Mouse (Mus musculus) activated CD4-positive, CD25-positive, alpha-beta regulatory T cell, adult 4 months (primary cell): Measurements from ENCODE around the gene Vps8. TPM values are rescaled to one million over a fixed set of nuclear protein-coding genes. Genes with fewer than 3 reads are reported as not detected.

ENCODE experiments used
- ATAC-seq: one replicate; pipeline ENCODE4 v1.8.0; 2017
- polyA plus RNA-seq, 2 experiments: library from polyadenylated mRNA; unstranded; fragments of 100-300 nt; shearing (Covaris generic); gene quantifications; one replicate each; pipeline ENCODE4 v1.2.1; 2017

The Vps8 gene
- polyA plus RNA-seq, 2 experiments from 2014 or later = 13.5 to 15.2 TPM

DNA sequence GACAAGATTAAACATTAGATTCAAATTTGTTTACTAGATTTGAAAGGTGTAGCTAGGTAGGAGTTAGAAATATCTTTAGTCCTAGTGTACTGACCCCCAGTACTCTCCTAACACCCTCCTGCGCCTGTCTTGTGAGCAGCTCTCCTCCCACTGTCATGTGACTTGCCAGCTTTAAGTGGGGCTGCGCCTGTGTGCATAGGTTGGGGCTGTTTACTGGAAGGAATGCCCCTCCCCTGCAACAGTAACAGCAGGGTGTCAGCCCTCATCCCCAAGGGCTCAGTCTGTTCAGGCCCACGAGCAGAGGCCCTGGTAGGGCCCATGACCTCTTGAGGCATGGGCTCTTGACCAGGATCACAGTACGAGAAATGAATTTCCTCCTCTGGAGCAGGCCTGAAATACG, 62.8 kb downstream of the Vps8 start:
- ATAC-seq = no peak

DNA sequence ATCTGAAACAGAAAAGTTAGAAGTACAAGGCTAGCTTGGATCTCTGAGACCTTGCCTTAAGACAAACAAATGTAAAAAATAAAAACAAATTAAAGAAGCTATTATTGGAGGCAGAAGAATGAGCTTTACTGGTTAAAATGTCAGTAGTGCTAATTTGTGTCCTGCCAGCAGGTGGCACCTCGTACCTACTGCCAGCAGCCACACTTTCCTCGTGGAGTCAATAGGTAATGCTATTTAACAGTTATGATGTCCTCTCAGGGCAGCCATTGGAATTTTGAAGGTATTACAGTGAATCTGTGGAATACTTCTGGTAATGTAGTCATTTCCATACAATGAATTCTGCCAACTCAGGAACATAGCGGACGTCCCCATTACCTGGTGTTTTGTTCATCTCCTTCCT, 65.5 kb downstream of the Vps8 start:
- peak; percentile 63 for ATAC-seq

DNA sequence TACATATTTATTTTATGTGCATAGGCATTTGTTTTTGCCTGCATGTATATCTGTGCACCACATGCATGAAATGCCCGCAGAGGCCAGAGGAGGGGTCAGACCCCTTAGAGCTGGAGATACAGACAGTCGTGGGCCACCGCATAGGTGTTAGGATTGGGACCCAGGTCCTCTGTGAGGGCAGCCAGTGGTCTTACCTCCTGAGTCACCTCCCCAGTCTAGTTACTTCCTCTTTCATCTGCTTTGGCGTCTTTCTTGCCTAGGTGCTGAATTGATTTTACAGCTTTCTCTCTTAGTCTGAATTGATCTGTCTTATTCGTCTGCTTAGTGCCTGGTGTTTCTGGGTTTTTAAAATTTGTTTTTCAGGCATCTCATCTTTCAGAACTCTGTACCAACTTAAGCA, 69.4 kb downstream of the Vps8 start:
- ATAC-seq = no peak

DNA sequence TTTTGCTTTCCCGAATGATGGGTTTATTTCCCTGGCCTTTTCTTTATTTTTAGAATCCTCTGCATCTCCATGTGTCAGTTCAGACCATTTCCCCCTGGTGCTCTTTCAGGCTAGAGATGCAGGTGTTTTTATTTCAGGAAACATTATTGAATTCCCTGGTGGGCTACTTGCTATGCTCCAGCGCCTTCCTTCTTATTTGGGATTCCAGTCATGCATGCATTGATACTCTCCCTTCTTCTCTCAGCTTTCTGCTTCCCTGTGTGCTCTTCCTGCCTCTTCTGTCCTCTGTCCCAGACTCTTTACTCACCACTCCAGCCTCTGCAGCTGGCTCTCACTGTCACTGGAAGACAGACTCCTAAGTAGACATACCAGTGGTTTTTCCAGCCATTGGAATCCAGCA, 70.0 kb downstream of the Vps8 start:
- ATAC-seq = no peak

DNA sequence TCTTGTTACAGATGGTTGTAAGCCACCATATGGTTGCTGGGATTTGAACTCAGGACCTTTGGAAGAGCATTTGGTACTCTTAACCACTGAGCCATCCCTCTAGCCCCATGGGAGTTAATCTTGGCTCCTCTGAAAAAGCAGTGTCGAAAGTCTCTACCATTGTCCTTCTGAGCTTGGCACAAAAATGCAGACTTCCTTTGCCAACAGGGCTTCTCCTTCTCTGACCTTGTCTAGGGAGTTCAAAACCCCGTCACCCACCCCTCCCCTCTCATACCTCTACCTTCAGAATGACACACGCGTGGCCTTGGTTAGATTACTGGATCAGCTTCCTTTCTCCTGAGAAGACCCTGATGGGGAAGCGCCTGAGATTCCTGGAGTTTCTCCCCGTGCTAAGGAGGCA, 71.8 kb downstream of the Vps8 start:
- ATAC-seq = no peak

DNA sequence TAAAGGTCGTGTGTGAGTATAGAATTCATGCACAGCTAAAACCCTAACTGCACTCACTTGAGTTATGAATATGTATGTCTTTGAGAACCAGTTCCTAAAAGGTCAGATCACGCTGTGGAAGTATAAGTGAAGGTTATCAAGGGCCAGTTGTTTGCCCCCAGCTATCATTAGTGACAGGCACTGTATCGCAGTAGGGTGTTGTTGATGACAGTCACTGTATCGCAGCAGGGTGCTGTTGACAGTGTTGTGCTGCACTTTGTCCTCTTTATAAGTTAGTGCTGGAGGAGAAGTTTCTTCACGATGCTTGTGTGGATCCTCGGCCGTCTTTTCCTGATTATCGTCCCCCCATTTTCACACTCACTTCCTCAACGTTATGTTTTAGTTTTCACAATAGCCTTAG, 73.9 kb downstream of the Vps8 start:
- no peak for ATAC-seq

DNA sequence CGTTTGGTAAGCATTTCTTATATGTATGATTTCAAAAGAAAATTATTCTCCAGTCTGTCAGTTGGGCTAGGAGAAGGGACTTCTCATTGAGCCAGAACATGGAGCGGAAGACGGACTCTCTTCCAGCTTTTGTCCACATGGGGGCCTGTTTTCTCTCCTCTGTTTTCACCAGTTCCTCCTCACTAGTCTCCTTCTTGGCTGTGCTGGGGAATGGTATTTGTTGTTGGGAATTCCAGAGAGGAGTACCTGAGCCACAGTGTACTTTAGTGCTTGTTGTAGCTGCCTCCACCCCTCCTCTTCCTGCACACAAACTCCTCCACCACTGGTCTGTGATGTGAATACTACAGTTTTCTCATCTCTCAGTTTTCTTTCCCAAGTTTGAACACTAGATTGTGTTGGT, 74.7 kb downstream of the Vps8 start:
- ATAC-seq = no peak

DNA sequence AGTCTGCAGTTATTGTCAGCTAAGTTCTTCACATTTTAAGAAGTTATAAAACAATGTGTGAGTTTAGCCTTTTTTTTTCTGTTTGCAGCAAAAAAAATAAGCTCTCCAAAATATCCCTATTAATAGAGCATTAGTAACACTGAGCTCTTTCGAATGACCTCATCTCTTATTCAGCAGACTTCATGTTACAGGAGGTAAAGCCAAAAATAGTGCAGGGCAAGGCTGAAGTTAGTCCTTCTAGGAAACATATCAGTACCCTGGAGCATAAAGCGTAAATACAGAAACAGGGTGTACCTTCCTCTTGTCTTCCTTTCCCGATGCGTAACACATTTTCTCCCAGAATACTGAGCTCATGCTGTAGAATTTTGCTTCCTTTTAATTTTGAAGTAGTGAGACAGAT, 76.1 kb downstream of the Vps8 start:
- no peak for ATAC-seq

DNA sequence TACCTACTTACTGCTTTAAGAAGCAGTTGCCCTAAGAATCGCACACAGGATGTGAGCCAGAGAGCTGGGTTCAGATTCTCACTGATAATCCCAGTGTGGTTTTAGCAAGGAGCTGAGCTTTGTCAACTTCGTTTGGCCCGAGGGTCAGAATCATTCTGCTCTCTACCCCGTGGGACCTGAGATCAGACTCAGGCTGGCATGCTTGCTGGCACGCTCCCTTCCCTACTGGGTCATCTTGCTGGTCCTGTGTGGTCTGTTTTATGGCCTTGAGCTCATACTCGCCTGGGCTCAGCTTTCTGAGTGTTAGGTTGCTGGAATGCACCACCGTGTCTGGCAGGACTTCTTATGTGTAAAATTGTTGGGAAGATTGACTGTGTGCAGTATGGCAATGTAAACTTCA, 76.7 kb downstream of the Vps8 start:
- ATAC-seq = no peak

DNA sequence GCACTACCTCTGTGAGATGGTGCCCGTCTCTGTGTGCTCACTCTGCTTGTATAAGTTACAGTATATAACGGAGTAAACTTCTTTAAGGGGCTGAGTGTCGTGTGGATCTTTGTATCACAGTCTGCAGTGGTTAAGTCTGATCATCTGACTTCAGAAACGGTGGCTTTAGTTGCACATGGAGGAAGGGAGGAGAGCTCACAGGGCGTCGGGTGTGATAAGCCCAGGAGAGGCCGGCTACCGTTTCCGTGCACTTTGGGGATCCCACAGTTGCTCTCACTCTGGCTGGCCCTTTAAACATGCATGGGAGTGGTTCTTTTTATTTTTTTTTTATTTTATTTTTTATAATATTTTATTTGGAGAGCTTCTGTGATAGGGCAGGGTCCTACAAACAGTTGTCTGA, 95.9 kb downstream of the Vps8 start:
- no peak for ATAC-seq

DNA sequence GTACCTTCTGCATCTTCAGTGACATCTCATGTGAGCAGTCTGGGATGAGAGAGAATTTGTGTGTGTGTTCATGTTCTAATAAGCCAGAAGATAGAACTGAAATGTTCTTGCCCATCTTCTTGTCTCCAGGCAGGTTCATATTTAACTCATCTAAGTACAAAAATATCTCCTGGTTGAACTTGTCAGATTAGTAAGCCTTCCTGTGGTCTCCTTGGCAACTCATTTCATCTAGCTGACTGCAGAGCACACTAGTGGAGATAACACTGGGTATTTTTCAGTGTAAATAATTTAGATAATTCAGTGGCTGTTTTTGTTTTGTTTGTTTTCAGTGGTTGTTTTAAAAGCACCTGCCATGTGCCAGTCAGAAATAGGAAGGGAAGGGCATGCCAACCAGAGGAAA, 96.9 kb downstream of the Vps8 start:
- ATAC-seq = no peak

DNA sequence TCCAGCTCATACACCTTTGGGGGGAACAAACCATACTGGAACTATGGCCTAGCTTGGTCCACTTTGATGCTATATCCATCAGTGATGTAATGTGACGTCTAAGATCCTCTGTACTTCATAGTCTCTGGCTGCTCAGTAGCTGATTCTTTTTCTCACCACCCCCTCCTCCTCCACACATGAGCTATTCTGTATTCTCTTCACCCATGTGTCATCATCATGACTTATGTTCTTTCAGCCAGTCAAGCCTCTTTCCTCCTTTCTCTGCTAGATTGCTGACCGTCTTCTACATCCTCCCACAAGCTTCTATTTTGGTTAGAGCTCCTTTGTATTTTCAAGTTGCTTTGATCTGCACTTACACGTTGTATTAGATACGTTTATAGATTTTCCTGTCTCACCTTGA, 100.8 kb downstream of the Vps8 start:
- ATAC-seq = no peak

DNA sequence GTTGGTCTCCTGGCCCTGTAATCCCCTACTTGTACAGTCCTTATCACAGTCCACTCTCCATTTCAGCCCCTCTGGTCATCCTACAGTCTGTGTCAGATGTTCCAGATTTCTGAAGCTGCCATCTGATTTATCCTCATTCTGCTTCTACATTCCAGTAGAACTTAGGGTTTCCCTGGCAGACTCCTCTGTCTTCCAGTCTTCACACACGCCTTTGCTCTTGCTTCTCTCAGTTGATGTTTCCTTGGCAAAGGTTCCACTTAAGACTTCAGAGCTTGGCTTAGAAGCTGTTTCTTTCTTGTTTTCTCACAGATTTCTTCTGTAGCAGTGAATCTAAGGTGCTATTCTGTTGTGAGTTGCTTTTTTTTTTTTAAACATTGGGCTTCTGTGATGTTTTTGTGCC, 102.5 kb downstream of the Vps8 start:
- ATAC-seq = no peak

DNA sequence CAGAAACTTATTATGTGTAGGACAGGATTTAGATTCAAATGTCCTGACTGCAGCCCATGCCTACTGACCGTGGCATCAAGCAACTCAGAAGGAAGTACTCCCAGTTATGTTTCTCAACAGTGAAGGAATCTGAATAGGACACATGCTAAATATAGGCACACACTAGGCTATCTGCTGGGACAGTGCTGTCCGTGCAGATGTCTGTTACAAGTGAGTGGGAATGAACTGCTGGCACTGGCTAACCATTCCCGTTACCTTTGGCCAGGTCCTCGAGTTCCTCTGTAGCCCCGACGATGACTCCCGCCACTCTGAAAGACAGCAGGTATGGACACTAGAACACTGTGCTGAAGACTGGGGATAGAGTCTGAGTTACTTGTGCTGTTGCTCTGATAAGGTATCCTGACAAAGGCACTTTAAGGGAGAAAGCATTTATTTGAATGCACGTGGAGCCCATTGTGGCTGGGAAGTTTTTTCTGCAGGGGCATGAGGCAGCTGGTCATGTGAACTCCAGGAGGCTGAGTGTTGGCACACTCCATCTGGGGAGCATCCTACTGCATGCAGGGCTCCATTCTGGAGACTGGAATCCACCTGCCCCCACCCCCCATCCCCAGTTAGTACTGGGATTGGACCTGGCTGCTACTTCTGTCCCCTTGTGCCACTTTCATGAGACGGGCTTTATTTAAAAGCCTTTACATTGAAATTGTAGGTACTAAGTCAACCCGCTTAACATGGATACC, 104.5 kb downstream of the Vps8 start:
- ATAC-seq = no peak

DNA sequence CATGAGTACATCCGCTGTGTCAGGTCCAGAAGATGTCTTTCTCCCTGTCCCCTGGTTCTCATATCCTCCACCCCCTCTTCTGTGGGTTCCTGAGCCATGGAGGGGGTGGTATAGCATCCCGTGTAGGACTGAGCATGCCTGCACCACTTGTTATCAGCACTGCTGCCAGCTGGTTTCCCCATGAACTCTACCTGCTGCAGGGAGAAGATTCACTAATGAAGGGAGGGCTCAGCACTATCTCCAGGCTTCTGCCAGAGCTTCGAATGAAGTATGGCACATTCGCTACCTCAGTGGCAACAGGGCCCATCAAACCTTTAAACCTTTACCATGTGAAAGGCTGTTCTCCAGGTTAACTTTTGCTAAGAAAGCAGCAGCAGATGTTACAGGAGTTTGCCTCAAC, 110.6 kb downstream of the Vps8 start:
- no peak for ATAC-seq

DNA sequence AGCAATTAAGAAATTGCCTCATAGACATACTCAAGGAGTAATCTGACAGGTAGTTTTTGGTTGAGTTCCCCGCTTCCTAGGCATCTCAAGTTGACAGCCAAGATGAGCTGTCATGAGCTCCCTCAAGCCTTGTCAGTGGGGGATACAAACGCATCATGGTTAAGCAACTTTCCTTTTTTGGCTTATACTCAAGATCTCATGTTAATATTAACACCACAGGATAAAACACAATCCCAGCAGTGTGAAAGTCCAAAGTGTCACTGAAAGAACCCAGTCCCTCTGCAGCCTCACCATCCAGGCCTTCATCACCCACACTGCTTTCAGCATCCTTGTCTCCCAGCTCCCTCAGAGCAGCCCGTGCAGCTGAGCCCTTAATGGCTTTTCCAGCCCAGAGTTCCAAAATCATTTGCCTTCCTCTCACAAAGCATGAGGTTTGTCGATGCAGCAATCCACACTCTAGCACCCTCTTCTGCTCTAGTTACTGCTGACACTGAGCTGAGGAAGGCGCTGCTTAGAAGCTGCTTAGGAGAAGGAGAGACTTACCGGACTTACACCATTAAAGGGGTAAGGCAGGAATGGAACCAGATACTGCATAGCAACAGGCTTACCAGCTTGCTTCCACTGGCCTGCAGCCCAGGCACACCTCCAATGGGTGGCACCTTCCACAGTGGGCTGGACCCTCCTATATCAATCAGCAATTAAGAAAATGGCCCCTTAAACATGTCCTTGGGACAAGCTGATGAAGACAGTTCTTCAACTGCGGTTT, 113.5 kb downstream of the Vps8 start:
- ATAC-seq = no peak

DNA sequence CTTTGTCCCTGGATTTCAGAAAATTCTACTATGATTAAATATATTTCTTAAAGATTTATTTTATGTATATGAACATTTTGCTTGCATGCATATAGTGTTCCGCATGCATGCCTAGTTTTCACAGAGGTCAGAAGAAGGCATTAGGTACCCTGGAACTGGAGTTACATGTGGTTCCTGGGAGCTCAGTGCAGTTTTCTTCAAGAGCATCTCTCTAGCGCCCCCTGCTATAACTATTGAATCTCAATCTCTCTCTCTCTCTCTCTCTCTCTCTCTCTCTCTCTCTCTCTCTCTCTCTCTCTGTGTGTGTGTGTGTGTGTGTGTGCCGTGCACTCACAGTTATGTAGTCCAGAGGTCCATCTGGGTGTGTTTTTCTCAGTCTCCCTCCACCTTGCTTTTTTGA, 114.4 kb downstream of the Vps8 start:
- no peak for ATAC-seq

DNA sequence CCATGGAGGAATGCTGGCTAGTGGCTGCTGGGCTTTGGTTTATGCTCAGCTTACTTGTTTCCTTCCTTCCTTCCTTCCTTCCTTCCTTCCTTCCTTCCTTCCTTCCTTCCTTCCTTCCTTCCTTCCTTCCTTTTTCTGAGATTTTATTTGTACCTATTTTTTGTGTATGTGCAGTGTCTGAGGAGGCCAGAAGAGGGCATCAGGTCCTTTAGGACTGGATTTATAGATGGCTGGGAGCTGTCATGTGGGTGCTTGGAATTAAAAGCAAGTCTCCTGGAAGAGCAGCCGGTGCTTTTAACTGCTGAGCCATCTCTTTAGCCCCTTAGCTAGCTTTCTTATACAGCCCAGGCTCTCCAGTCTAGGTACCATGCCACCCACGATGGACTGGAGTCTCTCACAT, 116.0 kb downstream of the Vps8 start:
- ATAC-seq = no peak

DNA sequence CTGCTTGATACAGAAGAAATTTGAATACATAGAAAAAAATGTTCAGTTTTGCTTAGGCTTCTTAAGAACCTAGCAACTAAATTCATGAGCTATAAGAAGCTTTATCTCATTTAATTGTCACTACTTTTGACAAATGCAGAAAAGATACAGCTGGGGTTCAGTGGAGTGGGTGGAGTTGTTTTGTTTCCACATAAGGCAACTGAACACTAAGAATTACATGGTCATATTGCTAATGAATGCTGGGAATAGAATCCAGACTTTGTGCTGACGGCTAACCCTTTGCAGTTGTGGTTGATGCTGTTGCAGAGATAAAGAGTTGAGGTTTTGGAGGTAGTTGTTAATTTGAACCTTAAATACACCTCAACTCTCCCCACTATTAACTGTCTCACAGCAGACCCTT, 119.6 kb downstream of the Vps8 start:
- no peak for ATAC-seq

DNA sequence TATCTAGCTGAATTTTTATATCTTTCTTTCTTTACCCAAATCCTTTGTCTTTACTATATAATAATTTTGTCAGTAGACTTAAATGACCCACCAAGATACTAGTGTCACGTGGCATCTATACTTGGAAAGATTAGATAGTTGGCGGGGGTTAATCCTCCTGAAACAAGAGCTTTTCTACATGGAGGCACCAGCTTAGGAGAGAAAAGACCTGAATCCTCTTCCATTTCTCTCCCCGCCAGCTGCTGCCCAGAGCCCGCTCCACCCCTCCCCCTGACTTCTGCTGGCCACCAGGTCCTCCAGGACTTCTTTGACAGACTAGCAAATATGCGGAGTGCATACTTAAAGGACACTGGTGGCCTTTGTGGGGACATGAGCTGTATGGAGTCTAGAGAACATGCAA, 124.5 kb downstream of the Vps8 start:
- ATAC-seq = no peak

DNA sequence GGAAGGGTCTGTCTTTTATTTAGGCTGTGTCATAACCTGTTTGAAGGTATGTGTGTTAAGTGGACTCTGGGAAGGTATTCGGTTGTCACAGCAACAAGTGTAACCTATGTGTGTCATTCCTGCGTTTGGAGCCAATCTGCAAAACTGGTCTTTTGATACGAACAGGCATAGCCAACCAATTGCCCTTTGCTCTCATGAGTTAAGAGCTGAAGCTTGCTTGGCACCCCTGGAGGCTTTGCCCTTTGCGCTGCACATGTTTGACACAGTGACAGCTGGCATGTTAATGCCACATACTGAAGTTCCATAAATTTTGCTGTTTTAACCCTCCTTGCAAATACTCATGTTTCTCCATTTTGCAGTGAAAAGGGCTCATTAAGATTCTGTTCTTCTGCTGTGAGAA, 126.8 kb downstream of the Vps8 start:
- ATAC-seq = no peak

DNA sequence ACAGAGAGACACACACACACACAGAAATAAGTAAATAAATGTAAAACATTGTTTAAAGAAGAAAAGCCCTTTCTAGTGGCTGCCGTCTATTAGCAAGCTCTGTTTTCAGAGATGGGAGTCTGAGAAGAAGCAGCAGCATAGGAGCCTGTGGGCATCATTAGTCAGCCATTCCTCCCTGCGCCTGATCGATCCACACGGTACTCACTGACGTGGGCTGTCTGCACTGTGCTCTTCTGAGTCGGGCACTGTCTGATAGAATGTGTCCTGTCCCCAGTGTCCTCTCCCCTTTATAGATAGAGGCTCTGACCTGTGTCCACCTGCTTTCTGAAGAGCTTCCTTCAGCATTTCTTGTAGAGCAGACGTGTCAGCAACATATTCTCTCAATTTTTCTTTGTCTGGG, 127.5 kb downstream of the Vps8 start:
- ATAC-seq = no peak

DNA sequence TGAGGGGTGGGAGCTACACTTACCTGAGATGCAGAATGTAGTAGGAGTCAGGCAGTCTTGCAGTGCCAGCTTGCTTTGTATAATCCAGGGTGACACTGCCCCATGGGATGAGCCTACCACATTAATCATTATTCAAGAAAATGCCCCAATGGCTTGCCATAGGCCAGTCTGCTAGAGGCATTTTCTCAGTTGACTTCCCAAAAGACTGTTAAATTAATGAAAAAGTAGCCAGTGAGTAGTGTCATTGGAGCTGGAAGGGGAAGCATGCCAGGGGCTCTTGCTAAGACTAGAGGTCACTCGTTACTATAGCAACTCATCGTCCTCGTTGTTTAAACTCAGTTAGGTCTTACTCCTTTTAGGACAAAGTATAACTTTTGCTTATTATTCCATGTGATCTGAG, 130.6 kb downstream of the Vps8 start:
- ATAC-seq = no peak

DNA sequence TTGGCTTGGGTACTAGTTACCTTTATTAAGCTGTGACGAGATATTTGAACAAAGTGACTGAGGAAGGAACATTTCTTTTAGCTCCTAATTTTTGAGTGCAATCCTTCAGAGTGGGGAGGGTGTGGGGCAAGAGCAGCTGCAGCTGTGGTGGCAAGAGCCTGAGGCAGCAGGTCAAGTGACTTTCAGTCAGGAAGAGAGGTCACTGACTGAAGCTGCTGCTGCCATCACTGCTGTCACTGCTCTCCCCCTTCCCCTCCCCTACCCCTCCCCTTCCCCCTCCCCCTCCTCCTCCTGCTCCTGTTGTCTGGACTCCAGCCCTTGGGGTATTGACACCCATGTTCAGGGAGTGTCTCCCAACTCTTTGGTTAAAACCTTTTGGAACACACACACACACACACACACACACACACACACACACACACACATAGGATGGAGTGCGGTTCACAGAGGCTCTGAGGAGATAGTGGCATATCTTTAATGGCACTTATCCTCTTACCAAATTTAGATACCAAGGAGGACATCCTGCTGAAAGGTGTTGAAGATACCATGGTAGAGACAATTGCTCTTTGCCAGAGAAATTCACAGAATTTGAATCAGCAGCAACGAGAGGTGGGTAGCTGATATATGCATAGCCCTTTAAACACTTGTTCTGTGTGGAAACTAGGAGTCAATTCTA, 139.8 kb downstream of the Vps8 start:
- no peak for ATAC-seq
